Mouse (Mus musculus): ENCODE data around the gene Otulinl.

DNA sequence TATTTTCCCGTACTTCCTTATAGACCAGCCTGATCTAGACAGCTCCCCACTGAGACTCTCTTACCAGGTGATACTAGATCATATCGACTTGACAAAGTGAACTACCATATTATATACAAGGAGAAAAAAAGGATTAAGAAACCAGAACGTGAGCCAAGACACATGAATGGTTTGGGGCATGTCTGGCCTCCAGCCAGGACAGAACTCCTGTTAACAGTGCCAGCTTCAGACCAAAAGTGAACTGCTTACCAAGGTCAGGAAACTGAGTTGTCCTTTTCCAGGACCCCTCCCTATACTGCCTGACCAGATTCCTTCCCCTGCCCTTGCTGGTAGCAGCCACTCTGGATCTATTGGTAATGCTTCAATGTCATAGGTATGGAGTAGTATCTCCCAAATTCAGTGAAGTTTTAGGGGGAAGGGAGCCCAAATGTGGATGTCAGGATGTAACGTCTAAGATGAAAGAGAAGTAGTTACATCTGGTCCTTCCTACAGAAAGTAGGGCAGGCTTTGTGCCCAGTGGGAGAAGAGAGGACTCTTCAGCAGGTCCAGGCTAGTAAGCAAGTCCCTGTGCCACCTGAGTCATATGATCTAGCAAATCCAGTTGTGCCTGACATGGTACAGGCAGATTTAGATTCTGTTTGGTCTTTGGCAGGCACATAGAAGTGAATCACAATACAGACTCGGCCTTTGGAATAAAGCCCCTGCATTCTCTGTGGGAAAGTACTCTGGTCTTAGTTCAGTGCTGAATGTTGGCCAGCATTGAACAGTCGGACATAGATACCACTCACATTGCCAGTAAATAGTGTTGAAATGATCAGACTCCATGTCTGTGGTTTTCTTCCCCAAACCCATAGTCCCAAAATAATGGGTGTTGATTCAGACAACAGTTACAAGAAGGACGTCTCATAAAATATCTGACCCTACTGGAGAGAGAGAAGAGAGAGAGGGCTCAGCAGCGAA lies 47.2 kb downstream of the Otulinl start:
- TF ChIP-seq CTCF (IDR thresholded peaks at IDR 0.05; ENCODE audit: borderline replicate concordance, extremely low read depth, insufficient read depth, insufficient read length) (no peak), POLR2A (IDR thresholded peaks at IDR 0.05; ENCODE audit: borderline replicate concordance, extremely low read depth, insufficient read depth, insufficient read length, poor library complexity, severe bottlenecking) (no peak)

Data from brain, embryonic 14.5 days (tissue).